Mouse (Mus musculus) kidney, embryonic 16.5 days (tissue): ENCODE results near the gene Ppfia4. TPM values are rescaled to one million over a fixed set of nuclear protein-coding genes. Genes with fewer than 3 reads are reported as not detected.
A peak's percentile ranks its signal among the peaks of the same experiment; 100 is the strongest.
"Not testable (repeated sequence)": the region's sequence is repeated elsewhere in the genome, so short reads cannot be mapped to it uniquely, and the experiment has no call there.

Experiments
- ATAC-seq: fragments of 200-750 bp; cut with Nextera tagmentation; 2 replicates; pipeline ENCODE4 v1.8.0; 2017; ENCODE audit warnings: moderate TSS enrichment; ENCODE audit not compliant: low FRiP score, low TSS enrichment
- H3K27ac ChIP-seq: fragments of 300-500 bp; sonication (generic); 2 replicates; pipeline ENCODE4 v1.5.1; 2014; ENCODE audit warnings: low read length
- H3K27me3 ChIP-seq: fragments of 300-500 bp; sonication (generic); 2 replicates; pipeline ENCODE4 v1.6.1; 2014; ENCODE audit warnings: low read length, control low read depth, mixed read lengths; ENCODE audit not compliant: insufficient read depth
- H3K36me3 ChIP-seq: fragments of 300-500 bp; sonication (generic); 2 replicates; pipeline ENCODE4 v1.6.1; 2014; ENCODE audit warnings: low read length, control low read depth, mixed read lengths; ENCODE audit not compliant: insufficient read depth
- H3K4me1 ChIP-seq: fragments of 300-500 bp; sonication (generic); 2 replicates; pipeline ENCODE4 v1.6.1; 2014; ENCODE audit warnings: low read length, control low read depth, mixed read lengths; ENCODE audit not compliant: insufficient read depth
- H3K4me2 ChIP-seq: fragments of 300-500 bp; sonication (generic); replicated peaks from 2 replicates; pipeline ENCODE4 v1.6.1; 2014; ENCODE audit warnings: low read depth, low read length
- H3K4me3 ChIP-seq: fragments of 300-500 bp; sonication (generic); 2 replicates; pipeline ENCODE4 v1.5.1; 2014; ENCODE audit warnings: mild to moderate bottlenecking, low read length
- H3K9ac ChIP-seq: fragments of 300-500 bp; sonication (generic); replicated peaks from 2 replicates; pipeline ENCODE4 v1.6.1; 2014; ENCODE audit warnings: low read length
- H3K9me3 ChIP-seq: fragments of 300-500 bp; sonication (generic); 2 replicates; pipeline ENCODE4 v1.6.1; 2016; ENCODE audit warnings: low read length, control low read depth
- WGBS: fragments of 180-500 bp; shearing (Covaris S2); extraction: QIAGEN DNeasy Blood & Tissue Kit; methylation state at CpG from one replicate; pipeline ENCODE4 v1.1.7; 2014; 5-methylcytosine and 5-hydroxymethylcytosine counted together
- polyA plus RNA-seq: library from polyadenylated mRNA; unstranded; fragments of >200 nt; fragmentation: Nextera tagmentation; extraction: Ambion mirVana; gene quantifications from 2 replicates; pipeline ENCODE4 v1.2.1, GENCODE M21; 2015

Gene Ppfia4
- polyA plus RNA-seq, 1 experiment from 2014 or later, result 3.9 TPM

DNA sequence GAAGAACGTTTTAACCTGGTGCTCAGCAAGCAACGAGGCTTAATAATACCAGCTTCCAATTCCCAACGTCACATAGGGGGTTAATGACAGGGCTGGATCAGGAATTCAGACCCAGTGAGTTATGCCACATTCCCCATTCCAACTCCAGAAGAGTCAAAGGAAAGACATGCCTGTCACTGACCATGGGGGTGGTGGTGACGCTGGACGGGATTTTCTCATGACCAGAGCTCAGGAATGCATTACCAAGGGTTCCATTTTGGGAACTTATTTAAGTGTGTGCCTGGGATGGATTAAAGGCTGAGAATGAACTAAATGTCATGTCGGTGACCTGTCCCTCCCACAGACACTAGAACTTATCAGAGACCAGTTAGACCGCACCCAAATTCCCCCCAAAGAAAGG is 55.9 kb downstream of the Ppfia4 start:
- Histone ChIP-seq H3K4me3 (no peak overlapping the region), H3K9ac (no peak overlapping the region), H3K4me1 (peaks cover 7% of the 10 kb centered on the region), H3K27me3 (no peaks in the 10 kb centered on the region), H3K9me3 (no peaks in the 10 kb centered on the region), H3K4me2 (no peak overlapping the region), H3K27ac (no peak overlapping the region), H3K36me3 (no peaks in the 10 kb centered on the region)
- 73% methylated on average over 7 of the region's 7 CpGs for WGBS
- no peak for ATAC-seq

DNA sequence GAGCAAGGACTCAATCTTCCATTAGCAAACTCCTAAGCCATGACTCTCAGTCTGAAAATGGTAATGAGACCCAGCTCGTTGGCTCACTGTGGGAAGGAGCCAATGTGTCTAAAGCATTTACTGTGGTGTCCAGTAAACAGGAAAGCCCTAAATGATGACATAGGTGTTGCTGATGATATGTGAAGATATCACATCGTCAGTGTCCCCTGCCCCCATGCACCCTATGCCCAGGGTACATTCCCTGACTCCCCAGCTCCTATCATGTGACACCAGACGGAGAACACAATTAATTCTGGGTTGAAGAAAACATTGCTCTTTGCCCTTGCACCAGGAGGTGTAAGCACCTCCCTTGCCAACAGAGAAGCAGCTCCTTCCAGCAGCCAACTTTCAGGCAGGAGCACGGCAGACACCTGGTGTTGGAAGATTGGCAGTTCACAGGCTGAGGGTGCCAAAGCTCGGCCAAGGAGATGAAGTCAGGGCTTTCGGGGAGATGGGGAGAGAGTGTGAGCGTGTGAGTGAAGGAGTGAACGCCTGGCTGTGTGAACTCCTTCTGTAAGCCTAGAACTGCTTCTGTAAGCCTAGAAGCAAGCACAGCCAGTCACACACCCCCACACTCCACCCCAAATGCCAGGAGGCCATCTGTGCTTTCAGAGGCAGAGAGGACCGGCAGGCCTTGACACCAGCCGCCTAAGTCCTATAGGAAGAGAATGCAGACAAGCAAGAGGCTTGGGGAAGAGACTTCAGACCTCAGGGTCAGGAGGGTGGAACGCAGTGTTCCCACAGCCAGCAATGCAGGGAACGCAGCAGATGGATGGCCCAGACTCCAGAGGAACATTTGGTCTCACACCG is 56.9 kb downstream of the Ppfia4 start:
- no peak overlapping the region for H3K4me2 ChIP-seq
- WGBS, result 31% methylated on average over 13 of the region's 13 CpGs
- no peak overlapping the region for H3K9ac ChIP-seq
- no peak overlapping the region for H3K4me3 ChIP-seq
- H3K36me3 ChIP-seq, result no peaks in the 10 kb centered on the region
- no peaks in the 10 kb centered on the region for H3K27me3 ChIP-seq
- H3K27ac ChIP-seq, result no peak overlapping the region
- peak; percentile 52; the same call in 1 of the 2 replicates for ATAC-seq
- peaks cover 7% of the 10 kb centered on the region for H3K4me1 ChIP-seq
- H3K9me3 ChIP-seq, result no peaks in the 10 kb centered on the region

DNA sequence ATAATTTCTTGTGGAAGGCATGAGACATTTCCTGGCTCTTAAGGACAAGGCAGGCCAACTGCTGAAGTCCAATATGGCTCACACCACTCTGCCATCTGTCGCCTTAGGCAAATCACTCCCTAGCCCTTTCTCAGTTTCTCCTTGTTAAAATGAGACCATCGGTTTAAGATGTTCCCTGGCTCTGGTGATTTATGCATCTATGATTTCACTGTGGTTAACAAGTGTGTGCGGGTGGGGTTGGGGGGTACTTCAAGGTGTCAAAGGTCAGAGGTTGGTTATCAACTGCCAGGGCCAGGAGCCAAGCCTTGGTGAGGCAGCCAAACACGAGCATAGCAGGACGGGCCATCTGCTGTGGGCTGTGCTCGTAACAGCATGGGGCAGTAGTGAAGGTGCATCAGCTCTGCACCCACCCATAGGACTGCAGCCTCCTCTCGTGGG is 58.2 kb downstream of the Ppfia4 start:
- Histone ChIP-seq H3K27me3 (no peaks in the 10 kb centered on the region), H3K4me1 (peaks cover 7% of the 10 kb centered on the region), H3K27ac (no peak overlapping the region), H3K4me2 (no peak overlapping the region), H3K9me3 (no peaks in the 10 kb centered on the region), H3K4me3 (no peak overlapping the region), H3K9ac (no peak overlapping the region), H3K36me3 (no peaks in the 10 kb centered on the region)
- no peak for ATAC-seq
- WGBS, result 43% methylated on average over 7 of the region's 7 CpGs

DNA sequence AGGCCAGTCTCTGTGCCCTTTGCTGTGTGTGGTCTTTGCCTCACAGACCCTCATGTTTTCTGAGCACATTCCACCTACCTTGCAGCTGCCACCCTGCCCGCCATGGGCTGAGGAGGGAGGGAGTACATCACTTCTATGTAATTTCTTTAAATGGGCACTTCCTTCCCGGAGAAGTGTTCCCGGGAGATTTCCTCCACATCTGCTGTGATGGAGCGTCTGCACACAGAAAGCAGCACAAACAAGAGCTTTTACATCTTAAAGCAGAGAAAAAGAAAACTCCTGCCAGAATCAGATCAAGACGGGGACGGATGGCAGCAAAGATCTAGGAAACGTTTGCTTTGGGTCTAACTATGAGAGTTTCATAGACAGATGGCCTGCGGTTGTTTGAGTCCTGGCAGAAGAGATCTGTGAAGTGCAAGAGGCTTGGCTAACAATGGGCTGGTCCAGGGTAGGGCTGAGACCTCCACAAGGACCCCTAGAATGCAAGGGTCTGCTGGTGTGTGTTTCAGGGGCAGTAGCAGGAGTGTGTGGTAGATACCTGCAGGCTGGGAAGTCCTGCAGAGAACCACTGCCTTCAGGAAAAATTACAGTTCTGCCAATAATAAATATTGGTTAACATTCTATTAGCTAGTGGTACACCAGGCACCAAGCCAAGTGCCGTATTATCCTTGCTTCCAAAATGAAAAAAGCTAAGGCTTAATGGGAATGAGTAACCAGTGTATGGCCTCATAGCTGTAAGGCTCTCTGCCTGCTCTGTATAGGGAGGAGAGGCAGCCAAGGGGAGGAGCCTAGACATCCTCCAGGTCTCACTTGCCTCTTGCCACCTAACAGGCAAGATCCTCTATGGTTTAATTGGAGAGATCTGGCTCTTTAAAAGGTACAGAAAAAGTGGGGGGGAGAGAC is 59.0 kb downstream of the Ppfia4 start:
- no peak overlapping the region for H3K4me2 ChIP-seq
- ATAC-seq, result no peak
- H3K27ac ChIP-seq, result no peak overlapping the region
- 52% methylated on average over 9 of the region's 9 CpGs for WGBS
- no peak overlapping the region for H3K4me3 ChIP-seq
- no peak overlapping the region for H3K9ac ChIP-seq
- peaks cover 7% of the 10 kb centered on the region for H3K4me1 ChIP-seq
- no peaks in the 10 kb centered on the region for H3K27me3 ChIP-seq
- H3K9me3 ChIP-seq, result no peaks in the 10 kb centered on the region
- H3K36me3 ChIP-seq, result no peaks in the 10 kb centered on the region

DNA sequence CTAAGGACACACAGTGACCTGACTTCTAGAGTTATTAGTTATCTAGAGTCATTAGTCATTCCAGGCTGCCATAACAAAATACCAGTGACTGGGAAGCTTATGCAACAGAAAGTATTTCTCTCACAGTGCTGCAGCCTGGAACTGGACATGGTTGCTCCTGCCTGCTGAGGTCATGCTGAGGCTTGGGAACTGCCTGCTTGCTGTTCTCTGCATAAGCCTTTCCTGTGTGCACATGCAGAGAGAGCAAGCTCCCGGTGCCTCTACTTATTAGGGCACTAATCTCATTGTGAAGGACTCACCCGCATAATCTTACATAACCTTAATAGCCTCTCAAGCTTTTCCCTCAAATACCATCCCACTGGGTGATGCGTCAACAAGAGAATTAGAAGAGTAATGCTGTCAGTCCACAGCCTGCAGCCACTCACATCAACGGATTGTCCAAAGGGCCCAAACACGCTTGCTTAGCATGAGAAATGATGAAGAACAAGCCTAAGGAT is 59.9 kb downstream of the Ppfia4 start:
- Histone ChIP-seq H3K27me3 (no peaks in the 10 kb centered on the region), H3K4me2 (no peak overlapping the region), H3K9me3 (no peaks in the 10 kb centered on the region), H3K4me3 (no peak overlapping the region), H3K36me3 (no peaks in the 10 kb centered on the region), H3K9ac (no peak overlapping the region), H3K4me1 (peaks cover 7% of the 10 kb centered on the region), H3K27ac (no peak overlapping the region)
- WGBS, result 85% methylated on average over 5 of the region's 5 CpGs
- ATAC-seq, result no peak

DNA sequence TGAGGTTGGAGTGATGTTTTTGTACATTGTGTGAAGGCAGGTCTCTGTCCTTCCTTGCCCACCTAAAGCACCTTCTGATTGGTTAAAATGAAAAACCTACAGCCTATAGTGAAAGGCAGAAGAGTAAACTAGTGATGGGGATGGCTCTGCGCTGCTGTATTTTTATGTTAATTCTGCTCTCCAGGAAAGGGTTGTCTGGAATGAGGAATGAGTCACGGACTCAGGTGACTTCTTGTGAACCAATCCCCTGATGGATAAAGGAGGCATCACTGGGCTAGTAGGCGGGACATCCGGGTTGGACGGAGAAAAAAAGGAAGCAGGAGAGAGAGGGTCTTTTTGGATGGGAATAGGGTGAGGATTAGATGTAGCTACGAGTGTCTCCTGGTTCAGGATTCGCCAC is 62.7 kb downstream of the Ppfia4 start:
- 81% methylated on average over 7 of the region's 7 CpGs for WGBS
- no peak for ATAC-seq
- Histone ChIP-seq H3K27me3 (no peaks in the 10 kb centered on the region), H3K4me3 (no peak overlapping the region), H3K27ac (no peak overlapping the region), H3K36me3 (no peaks in the 10 kb centered on the region), H3K9ac (no peak overlapping the region), H3K9me3 (no peaks in the 10 kb centered on the region), H3K4me2 (no peak overlapping the region), H3K4me1 (no peaks in the 10 kb centered on the region)

GRCm38 (mm10) chr1:134265797-134266196 is 66.9 kb downstream of the Ppfia4 start:
- 23% methylated on average over 2 of the region's 2 CpGs for WGBS
- ATAC-seq, result no peak
- no peak overlapping the region for H3K9ac ChIP-seq
- no peaks in the 10 kb centered on the region for H3K36me3 ChIP-seq
- H3K27me3 ChIP-seq, result no peaks in the 10 kb centered on the region
- H3K4me3 ChIP-seq, result no peak overlapping the region
- H3K27ac ChIP-seq, result no peak overlapping the region
- no peaks in the 10 kb centered on the region for H3K4me1 ChIP-seq
- peaks cover 5% of the 10 kb centered on the region for H3K9me3 ChIP-seq
- H3K4me2 ChIP-seq, result no peak overlapping the region

DNA sequence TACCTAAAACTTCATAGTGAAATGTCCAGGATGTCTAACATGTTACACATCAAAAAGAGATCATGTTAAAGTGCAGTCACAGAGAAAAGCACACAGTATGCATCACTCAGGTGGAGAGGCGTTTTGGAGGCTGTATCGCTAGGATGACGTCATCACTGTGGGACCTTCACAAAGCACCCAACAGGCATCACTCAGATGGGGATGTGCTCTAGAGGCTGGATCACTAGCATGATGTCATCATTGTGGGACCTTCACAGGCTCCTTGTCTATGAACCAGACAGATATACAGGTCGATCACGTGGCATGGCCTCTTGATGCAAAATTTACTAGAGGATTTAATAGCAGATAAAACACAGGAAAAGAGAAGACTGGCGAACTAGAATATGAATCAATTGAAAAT is 68.4 kb downstream of the Ppfia4 start:
- 94% methylated on average over 6 of the region's 6 CpGs for WGBS
- no peak for ATAC-seq

DNA sequence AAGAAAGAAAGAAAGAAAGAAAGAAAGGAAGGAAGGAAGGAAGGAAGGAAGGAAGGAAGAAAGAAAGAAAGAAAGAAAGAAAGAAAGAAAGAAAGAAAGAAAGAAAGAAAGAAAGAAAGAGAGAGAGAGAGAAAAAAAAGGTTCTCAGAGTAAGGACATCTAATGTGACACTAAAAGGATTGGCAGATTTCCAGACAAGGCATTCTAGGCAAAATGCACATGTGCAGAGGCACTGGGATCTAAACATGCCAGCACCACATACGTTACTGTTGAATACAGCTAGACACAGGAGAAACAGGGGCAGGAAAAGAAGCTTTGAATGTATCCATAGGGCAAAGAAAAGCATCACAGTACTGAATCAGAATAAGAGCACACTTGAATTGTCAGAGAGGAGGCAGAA is 83.0 kb downstream of the Ppfia4 start:
- not testable (repeated sequence) for H3K27ac ChIP-seq, H3K4me1 ChIP-seq, ATAC-seq, H3K36me3 ChIP-seq, H3K9me3 ChIP-seq, H3K9ac ChIP-seq, H3K4me3 ChIP-seq, H3K4me2 ChIP-seq, H3K27me3 ChIP-seq
- 72% methylated on average over 1 of the region's 1 CpGs for WGBS

More for the DNA sequence above, 68.4 kb downstream of the Ppfia4 start:
- Histone ChIP-seq H3K4me1 (no peaks in the 10 kb centered on the region), H3K27me3 (no peaks in the 10 kb centered on the region), H3K36me3 (no peaks in the 10 kb centered on the region), H3K9me3 (peaks cover 9% of the 10 kb centered on the region), H3K4me2 (no peak overlapping the region), H3K4me3 (no peak overlapping the region), H3K9ac (no peak overlapping the region), H3K27ac (no peak overlapping the region)
